Mouse (Mus musculus) ZHBTc4 (cell line): ENCODE data around the gene Itga3.
"Not testable (repeated sequence)": the region's sequence is repeated elsewhere in the genome, so short reads cannot be mapped to it uniquely, and the experiment has no call there.

ENCODE experiments used
- DNase-seq: peaks from one replicate; pipeline ENCODE4 v3.0.0-alpha.2; 2011; ENCODE audit warnings: low read depth, low spot score

The Itga3 gene

DNA sequence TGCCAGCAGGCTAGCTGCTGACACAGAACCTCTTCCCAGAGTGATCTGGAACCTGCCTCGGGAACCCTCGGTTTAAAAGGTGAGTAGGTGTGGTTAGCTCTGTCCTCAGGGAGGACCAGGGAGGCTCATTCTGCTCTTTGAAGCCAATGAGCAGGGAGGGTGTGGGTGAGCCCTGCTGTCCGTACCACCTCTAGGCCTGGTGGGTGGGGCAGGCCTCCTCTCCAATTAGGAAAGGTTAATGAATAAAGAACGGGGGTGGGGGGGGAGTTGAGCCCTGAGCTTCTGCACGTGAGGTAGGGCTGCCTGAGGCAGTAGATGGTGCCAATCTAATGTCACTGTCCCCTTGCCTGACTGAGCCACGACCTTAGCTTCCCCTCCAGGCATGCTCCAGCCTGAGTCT is 43.7 kb downstream of the Itga3 start:
- no peak for DNase-seq

DNA sequence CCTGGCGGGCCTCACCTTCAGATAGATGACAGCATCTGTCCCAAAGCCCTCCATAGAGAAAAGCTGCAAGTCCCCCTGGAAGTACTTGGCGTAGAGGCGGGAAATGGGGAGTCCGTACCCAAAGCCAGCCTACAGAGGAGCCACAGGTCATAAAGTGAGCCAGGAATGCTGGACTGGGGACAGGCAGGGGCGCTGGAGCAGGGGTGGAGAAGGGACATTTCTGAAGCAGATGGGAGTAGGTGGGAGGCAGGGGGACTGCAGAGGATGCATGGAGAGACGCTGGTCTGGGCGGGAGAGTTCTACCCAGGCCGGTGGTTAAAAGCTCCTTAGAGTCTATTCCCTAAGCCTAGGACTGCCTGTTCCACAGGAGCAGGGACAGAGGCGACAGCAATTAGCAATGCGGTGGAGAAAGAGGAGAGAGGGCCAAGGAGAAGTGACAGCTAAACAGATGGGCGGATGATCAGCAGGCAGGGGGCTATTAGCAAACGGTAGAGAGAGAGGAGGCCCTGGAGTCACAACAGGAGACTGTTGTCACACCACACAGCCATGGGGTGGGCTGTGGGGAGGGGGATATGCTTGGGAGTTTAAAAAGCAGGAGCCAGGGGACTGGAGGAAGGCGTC is 48.6 kb downstream of the Itga3 start:
- no peak for DNase-seq

DNA sequence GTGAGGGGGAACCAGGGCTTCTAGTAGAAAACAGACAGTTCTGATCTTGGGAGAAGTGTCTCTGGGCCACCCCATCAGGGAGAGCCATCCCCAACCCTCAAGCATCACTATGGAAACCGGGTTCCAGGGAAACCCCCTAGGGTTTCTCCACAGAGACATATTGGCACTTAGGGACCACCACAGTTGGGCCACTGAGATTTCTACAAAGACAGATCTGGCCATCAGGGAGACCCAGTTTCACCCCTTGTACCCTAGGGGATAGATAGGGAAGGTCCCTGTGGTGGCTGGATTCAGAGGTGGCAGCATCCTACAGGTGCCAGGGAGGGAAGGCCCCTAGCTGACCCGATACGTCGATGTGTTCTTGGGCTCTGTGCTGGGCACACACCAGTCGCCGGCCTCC is 49.8 kb downstream of the Itga3 start:
- no peak for DNase-seq

GRCm38 (mm10) chr11:95026090-95026542 is 50.5 kb downstream of the Itga3 start:
- no peak for DNase-seq

DNA sequence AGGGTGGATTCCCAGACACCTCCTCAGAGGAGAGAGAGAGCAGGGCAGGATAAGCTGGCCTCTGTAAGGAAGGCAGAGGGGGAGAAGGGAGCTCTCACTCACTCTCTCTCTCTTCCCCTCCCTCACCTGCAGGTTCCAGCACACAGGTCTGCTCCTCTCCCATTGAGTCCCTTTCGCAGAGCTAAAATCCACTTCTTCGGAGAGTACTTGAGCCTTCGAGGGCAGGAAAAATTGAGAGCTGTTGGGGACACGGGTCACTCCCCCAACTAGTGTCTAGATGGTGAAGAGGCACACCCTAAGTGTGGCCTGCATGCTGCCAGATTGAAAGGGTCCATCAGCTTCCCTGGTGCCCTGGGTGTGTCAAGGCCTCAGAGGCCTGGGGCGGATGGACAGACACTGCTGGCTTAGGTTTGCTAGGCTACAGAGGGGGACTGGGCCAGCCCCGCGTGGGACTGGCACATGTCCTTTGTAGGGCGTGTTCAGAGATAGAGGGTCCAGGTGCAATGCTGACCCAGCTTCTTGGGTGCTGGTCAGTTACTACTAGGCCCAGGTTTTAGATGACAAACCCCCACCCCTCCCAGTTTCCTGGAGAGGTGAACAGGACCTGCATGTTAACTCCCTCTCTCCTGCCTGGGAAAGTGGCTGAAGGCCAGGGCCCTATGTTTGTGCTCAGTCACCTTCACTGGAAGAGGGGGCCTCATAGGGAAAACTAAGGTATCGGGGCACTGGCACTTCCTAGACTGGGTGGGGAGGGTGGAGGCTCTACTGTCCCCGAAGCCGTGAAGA is 51.2 kb downstream of the Itga3 start:
- DNase-seq, result no peak

- DNase-seq, result peak; percentile 49
These were observed 52.0 kb downstream of the Itga3 start for GRCm38 (mm10) chr11:95024439-95025184.

DNA sequence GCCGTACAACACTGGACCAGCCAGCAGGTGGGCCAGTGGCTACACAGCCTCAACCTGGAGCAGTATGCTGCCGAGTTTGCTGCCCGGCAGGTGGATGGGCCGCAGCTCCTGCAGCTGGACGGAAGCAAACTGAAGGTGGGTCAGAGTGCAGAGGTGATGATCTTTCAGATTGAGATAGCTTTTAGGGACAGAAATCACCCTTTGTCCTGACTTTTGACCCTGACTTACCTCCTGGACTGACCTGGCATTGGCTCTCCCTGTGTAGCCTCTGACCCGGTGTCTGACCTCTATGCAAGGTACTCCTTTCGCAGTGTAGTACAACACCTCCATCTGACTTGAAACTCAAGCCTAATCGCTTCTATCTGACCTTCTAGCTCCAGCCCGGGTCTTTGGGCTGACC is 53.1 kb downstream of the Itga3 start:
- no peak for DNase-seq

GRCm38 (mm10) chr11:95022237-95022992 is 54.2 kb downstream of the Itga3 start:
- DNase-seq, result peak; percentile 68

GRCm38 (mm10) chr11:95015484-95015883 is 61.1 kb downstream of the Itga3 start:
- no peak for DNase-seq

DNA sequence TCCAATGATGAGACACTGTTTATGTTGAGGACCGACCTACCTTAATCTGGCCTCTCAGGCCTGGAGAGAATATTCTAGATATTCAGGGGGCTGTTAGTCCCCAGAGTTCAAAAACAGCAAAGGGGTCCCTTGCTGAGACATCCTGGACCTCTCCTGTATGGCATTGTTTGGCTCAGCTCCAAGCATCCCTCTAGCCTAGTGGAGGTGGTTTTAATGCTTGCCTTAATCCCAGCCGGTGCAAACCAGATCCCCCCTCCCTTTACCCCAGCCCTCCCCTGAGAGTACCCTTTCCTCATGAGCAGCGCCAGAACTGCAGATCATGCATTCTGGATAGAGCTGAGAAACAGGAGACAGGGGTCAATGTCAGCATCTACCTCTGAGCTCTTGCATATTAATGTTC is 64.1 kb downstream of the Itga3 start:
- no peak for DNase-seq

DNA sequence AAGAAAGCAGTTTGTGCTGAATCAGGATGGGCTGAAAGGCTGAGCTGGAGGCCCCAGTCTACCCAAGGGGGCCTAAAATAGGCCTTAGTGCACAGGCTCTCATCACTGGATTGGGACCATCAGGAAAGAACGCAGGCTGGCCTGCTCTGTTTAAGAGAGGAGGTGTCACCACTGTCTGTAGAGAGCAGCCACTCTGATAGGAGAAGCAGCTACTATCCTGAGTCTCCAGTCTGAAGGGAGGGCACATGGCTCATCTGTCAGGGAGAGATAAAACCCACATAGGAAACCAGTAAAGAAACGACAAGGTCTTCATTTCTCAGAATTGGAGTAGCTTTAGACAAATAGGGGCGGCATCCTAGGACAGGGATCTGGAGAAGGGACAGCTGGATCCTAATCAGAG is 64.5 kb downstream of the Itga3 start:
- DNase-seq, result no peak

GRCm38 (mm10) chr11:95011416-95011815 is 65.2 kb downstream of the Itga3 start:
- no peak for DNase-seq

DNA sequence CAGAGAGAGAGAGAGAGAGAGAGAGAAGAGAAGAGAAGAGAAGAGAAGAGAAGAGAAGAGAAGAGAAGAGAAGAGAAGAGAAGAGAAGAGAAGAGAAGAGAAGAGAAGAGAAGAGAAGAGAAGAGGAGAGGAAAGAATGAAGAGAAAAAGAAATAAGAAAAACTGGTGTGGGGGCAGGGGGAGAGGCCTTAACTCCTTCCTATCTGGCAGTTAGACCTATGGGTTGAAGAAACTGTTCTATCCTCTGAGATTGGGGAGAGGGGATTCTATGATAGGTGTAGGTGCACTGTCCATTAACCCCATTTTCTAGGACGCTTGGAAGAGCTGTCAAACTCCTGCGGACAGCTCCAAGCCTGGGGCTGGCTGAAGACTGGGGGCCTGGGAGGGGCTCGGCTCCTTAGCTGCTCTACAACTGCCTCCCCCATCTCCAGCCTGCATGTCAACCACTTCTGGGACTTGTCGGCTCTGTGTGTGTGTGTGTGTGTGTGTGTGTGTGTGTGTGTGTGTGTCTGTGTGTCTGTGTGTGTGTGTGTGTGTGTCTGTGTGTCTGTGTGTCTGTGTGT is 65.7 kb downstream of the Itga3 start:
- DNase-seq, result not testable (repeated sequence)

DNA sequence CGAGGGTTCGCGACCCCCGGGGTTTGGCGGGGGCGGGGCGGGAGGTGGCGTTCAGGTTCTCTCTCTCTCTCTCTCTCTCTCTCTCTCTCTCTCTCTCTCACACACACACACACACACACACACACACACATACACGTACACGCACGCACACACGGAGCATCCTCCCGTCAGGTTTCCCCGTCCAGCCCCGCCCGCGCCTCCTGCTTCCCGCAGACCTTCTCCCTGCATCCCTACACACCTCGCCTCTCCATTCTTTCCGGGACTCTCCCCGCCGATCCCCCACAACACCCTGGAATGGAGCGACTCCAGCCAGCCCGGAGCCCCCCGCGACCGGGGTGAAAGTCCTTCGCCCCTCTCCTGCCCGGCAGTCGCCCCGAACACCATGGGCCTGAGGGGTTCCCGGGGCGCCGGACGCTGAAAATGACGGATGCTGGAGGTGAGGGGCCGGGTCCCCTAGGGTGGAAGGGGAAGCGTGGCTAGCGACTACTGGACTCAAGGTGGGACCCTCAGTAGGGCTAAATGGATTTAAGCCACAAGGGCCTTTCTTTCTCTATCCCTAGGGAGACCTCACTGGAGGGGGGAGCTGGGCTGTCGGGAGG is 66.4 kb downstream of the Itga3 start:
- no peak for DNase-seq

DNA sequence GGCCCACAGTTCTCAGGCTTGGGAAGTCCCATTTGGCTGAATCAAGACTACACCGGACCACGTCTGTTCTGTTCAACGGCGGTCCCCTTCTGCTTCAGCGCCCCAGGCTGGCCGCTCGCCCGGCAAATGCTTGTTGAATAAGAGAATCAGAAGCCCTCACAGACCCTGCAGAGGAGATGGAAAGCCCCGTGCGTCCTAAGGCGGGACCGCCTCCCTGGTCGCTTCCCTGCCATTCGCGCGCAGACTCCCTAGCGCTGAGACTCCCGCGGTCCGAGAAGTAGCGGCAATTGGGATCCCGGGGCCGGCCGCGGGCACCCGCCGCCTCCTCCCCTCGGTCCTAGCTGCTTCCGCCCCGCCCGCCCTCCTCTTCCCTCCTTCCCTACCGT is 67.0 kb downstream of the Itga3 start, which contains the start of gene Samd14:
Gene Samd14, plus strand, starts transcription at position 251 of the 386 bp plus-strand sequence.
- peak; percentile 75 for DNase-seq

DNA sequence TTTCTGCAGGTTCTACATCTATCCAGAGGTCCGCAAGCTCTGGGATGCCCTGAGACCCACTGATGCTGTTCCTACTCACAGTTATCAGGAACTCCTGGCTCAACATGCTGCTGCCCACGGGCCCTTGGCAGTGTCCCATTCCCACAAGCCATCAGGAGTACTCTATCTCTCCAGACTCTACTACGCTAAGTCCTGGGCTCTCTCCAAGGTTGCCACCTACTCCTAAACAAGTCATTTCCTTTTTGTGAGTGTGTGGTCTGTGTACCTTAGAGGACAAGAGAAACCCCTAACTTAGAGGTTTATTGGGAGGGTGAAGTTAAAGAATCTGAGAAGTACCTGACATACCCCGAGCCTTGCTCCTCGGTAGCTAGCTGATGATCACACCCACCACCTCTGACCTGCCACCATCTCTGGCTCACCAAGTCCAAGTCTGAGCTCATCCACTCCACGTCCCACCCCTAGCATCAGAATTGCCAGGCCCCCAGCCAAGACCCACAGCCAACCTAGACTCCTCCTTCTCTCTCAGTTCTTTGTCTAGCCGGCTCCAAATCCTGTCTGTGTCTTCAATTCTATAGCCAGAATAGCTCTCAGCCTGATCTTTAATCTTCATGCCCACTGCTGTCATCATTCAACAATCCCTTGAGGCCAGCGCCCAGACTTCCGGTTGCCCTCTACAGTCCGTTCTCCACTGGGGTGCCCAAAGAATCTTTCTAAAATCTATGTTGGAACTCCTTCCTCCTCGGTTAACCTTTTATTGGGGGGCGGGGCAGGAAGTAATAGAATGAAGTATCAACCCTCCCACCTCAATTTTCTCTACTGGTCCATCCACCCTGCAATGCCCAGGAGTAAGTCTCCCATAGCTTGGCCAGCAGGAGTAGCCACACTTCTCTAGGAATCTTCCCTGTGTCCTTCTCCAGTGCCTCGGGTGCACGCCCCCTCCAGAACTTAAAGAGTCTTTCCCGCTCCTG is 67.7 kb downstream of the Itga3 start:
- DNase-seq, result no peak

DNA sequence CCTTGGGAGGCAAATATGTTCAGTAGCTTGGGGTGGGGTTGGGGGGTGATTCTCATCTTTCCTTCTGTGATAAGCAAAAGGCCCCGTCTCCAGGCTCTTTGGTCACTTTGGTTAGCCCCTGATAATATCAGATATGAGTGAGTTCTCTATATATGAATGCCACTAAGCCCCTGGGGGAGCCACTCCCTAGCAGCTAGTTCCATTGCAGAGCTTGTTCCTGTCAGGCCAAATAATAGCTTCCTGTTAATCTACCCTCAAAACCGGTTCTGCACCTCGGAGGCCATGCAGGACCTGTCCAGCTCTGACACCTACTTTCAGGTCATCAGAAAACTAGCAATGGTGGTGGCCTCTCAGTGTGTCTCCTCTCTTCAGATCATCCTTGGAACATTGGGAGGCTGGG is 69.2 kb downstream of the Itga3 start:
- no peak for DNase-seq

- peak; percentile 69 for DNase-seq
These were observed 69.9 kb downstream of the Itga3 start for GRCm38 (mm10) chr11:95006525-95007219.

DNA sequence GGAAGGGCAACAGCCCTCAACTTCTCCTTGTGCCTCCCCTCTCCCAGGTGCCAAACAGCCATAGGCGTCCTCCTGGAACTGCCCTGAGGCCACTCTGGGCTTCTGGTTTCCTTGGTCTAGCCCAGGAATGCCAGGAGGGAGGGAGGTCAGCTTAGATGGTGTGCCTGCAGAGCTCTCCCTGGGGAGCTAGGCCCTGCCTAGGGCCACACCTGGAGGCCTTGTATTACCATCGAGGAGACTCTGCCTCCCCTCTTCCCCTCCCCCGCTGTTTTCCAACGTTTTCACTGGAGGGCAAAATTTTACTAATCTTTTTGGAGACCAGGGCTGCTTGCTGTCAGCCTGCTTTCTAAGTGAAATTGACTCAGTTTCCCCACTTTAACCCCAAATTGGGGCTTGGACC is 70.6 kb downstream of the Itga3 start:
- DNase-seq, result no peak

DNA sequence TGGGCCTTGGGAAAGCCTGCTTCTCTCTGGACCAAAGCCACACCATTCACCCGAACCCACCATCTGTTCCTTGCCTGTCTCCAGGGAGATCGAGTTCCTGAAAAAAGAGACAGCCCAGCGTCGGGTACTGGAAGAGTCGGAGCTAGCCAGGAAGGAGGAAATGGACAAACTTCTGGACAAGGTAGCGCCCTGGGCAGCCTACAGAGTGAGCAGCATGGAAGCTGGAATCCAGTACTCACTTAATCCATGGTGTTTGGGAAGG is 71.7 kb downstream of the Itga3 start:
- no peak for DNase-seq
